Mouse (Mus musculus) cerebellum, postnatal 14 days (tissue): ENCODE measurements around the gene Cars2.
"Not testable (repeated sequence)": the region's sequence is repeated elsewhere in the genome, so short reads cannot be mapped to it uniquely, and the experiment has no call there.

Experiments used
- DNase-seq, 2 experiments: peaks; one replicate each; pipeline ENCODE4 v3.0.0; 2021; ENCODE audit warnings: mixed read lengths in 2 of 2

Cars2 gene

GRCm38 (mm10) chr8:11556691-11557423, 6.3 kb upstream of the Cars2 start:
- DNase-seq = peak; percentile 70 to 72

- peak; percentile 99 to 100 for DNase-seq
Measured at GRCm38 (mm10) chr8:11555720-11556591, 5.4 kb upstream of the Cars2 start.

- DNase-seq = peak; percentile 97 to 99
Measured at GRCm38 (mm10) chr8:11554799-11555719, 4.5 kb upstream of the Cars2 start, which contains the start of gene Ing1. Gene Ing1 (plus strand): TSS chr8:11555571.

- DNase-seq = no peak
Measured at GRCm38 (mm10) chr8:11552390-11552789, 1.8 kb upstream of the Cars2 start.

- not testable (repeated sequence) for DNase-seq
Measured at GRCm38 (mm10) chr8:11551497-11551896, 914 bp upstream of the Cars2 start.

GRCm38 (mm10) chr8:11549706-11550105, 877 bp downstream of the Cars2 start:
- DNase-seq = peak; percentile 69 to 84

- DNase-seq = no peak
Measured at GRCm38 (mm10) chr8:11547063-11547462, 3.5 kb downstream of the Cars2 start.

GRCm38 (mm10) chr8:11544386-11544785, 6.2 kb downstream of the Cars2 start:
- DNase-seq = peak; percentile 67 to 87

- DNase-seq = no peak
Measured at GRCm38 (mm10) chr8:11542866-11543265, 7.7 kb downstream of the Cars2 start.

- DNase-seq = no peak
Measured at GRCm38 (mm10) chr8:11542031-11542430, 8.6 kb downstream of the Cars2 start.

- DNase-seq = no peak
Measured at GRCm38 (mm10) chr8:11540182-11540581, 10.4 kb downstream of the Cars2 start.

- no peak for DNase-seq
Measured at GRCm38 (mm10) chr8:11539049-11539448, 11.5 kb downstream of the Cars2 start.

- no peak for DNase-seq
Measured at GRCm38 (mm10) chr8:11534494-11534893, 16.1 kb downstream of the Cars2 start.

- DNase-seq = no peak
Measured at GRCm38 (mm10) chr8:11530849-11531248, 19.7 kb downstream of the Cars2 start.

- no peak for DNase-seq
Measured at GRCm38 (mm10) chr8:11530155-11530770, 20.3 kb downstream of the Cars2 start.

GRCm38 (mm10) chr8:11523331-11523730, 27.3 kb downstream of the Cars2 start:
- no peak for DNase-seq

GRCm38 (mm10) chr8:11518676-11519075, 31.9 kb downstream of the Cars2 start:
- DNase-seq = no peak

- peak in 1 of 2 experiments; percentile 26 for DNase-seq
Measured at GRCm38 (mm10) chr8:11518056-11518396, 32.6 kb downstream of the Cars2 start.

- DNase-seq = no peak
Measured at GRCm38 (mm10) chr8:11517366-11518055, 33.1 kb downstream of the Cars2 start.

- no peak for DNase-seq
Measured at GRCm38 (mm10) chr8:11516292-11516691, 34.3 kb downstream of the Cars2 start.

GRCm38 (mm10) chr8:11513247-11513646, 37.3 kb downstream of the Cars2 start:
- DNase-seq = no peak

GRCm38 (mm10) chr8:11512711-11513110, 37.9 kb downstream of the Cars2 start:
- no peak for DNase-seq
